Mouse (Mus musculus) midbrain, embryonic 10.5 days (tissue): ENCODE data around the gene Ccdc146. TPM values are rescaled to one million over a fixed set of nuclear protein-coding genes. Genes with fewer than 3 reads are reported as not detected.
A peak's percentile ranks its signal among the peaks of the same experiment; 100 is the strongest.

Experiments used
- DNase-seq: peaks from one replicate; pipeline ENCODE4 v3.0.0-alpha.2; 2017; ENCODE audit warnings: low spot score
- H3K27ac ChIP-seq: fragments of 300-500 bp; sonication (generic); replicated peaks from 2 replicates; pipeline ENCODE4 v1.5.1; 2016; ENCODE audit warnings: mild to moderate bottlenecking
- H3K27me3 ChIP-seq: fragments of 300-500 bp; sonication (generic); 2 replicates; pipeline ENCODE4 v1.6.1; 2016; ENCODE audit warnings: low read depth, mild to moderate bottlenecking; ENCODE audit not compliant: poor library complexity, severe bottlenecking
- H3K36me3 ChIP-seq: fragments of 300-500 bp; sonication (generic); 2 replicates; pipeline ENCODE4 v1.6.1; 2016; ENCODE audit warnings: mild to moderate bottlenecking, moderate library complexity
- H3K4me1 ChIP-seq: fragments of 300-500 bp; sonication (generic); 2 replicates; pipeline ENCODE4 v1.6.1; 2016
- H3K4me3 ChIP-seq: fragments of 300-500 bp; sonication (generic); 2 replicates; pipeline ENCODE4 v1.5.1; 2016; ENCODE audit warnings: mild to moderate bottlenecking, moderate library complexity
- H3K9me3 ChIP-seq: fragments of 300-500 bp; sonication (generic); replicated peaks from 2 replicates; pipeline ENCODE4 v1.6.1; 2016; ENCODE audit warnings: mild to moderate bottlenecking
- WGBS: fragments of 180-500 bp; shearing (Covaris S2); methylation state at CpG from one replicate; pipeline ENCODE4 v1.1.7; 2016; 5-methylcytosine and 5-hydroxymethylcytosine counted together
- polyA plus RNA-seq: library from polyadenylated mRNA; unstranded; fragments of >200 nt; fragmentation: Nextera tagmentation; extraction: Ambion mirVana; gene quantifications from 2 replicates; pipeline ENCODE4 v1.2.1, GENCODE M21; 2016

The Ccdc146 gene
- polyA plus RNA-seq, result 0.12 TPM in 1 of 2 replicates, not detected in the other

- Histone ChIP-seq H3K4me3 (peak within 1 kb of the TSS; percentile 92), H3K36me3 (no peaks in the 10 kb centered on the region), H3K27ac (peak within 1 kb of the TSS; percentile 83), H3K27me3 (no peaks in the 10 kb centered on the region), H3K9me3 (no peaks in the 10 kb centered on the region), H3K4me1 (peaks cover 17% of the 10 kb centered on the region)
- peak; percentile 90 for DNase-seq
- WGBS, result under 1% methylated on average over 68 of the region's 68 CpGs
Observed at GRCm38 (mm10) chr5:21424614-21425602, at the start of gene Ccdc146, which contains the start of gene Fam185a. TSS of gene Ccdc146 (minus strand) at chr5:21424677. TSS of gene Fam185a (plus strand) at chr5:21424958.

- Histone ChIP-seq H3K27me3 (no peaks in the 10 kb centered on the region), H3K27ac (no peak overlapping the region), H3K4me1 (peaks cover 5% of the 10 kb centered on the region), H3K9me3 (no peaks in the 10 kb centered on the region), H3K4me3 (no peak overlapping the region), H3K36me3 (no peaks in the 10 kb centered on the region)
- 92% methylated on average over 12 of the region's 12 CpGs for WGBS
- no peak for DNase-seq
Observed at GRCm38 (mm10) chr5:21468100-21468499, 43.6 kb upstream of the Ccdc146 start.

GRCm38 (mm10) chr5:21467387-21467786 lies 42.9 kb upstream of the Ccdc146 start:
- Histone ChIP-seq H3K9me3 (no peaks in the 10 kb centered on the region), H3K4me3 (no peak overlapping the region), H3K36me3 (no peaks in the 10 kb centered on the region), H3K27ac (peak overlapping the region; percentile 28; the same call in 1 of the 2 replicates), H3K27me3 (no peaks in the 10 kb centered on the region), H3K4me1 (peaks cover 5% of the 10 kb centered on the region)
- 61% methylated on average over 7 of the region's 7 CpGs for WGBS
- DNase-seq, result no peak

- 87% methylated on average over 8 of the region's 8 CpGs for WGBS
- Histone ChIP-seq H3K27me3 (no peaks in the 10 kb centered on the region), H3K36me3 (no peaks in the 10 kb centered on the region), H3K4me3 (no peak overlapping the region), H3K27ac (no peak overlapping the region), H3K9me3 (no peaks in the 10 kb centered on the region), H3K4me1 (peaks cover 7% of the 10 kb centered on the region)
- DNase-seq, result no peak
Observed at GRCm38 (mm10) chr5:21440833-21441530, 16.5 kb upstream of the Ccdc146 start.

GRCm38 (mm10) chr5:21439446-21440110 lies 15.1 kb upstream of the Ccdc146 start:
- WGBS, result 92% methylated on average over 7 of the region's 7 CpGs
- Histone ChIP-seq H3K27ac (no peak overlapping the region), H3K27me3 (no peaks in the 10 kb centered on the region), H3K36me3 (no peaks in the 10 kb centered on the region), H3K4me1 (peaks cover 7% of the 10 kb centered on the region), H3K9me3 (no peaks in the 10 kb centered on the region), H3K4me3 (no peak overlapping the region)
- no peak for DNase-seq

GRCm38 (mm10) chr5:21438428-21438827 lies 14.0 kb upstream of the Ccdc146 start:
- 95% methylated on average over 9 of the region's 9 CpGs for WGBS
- H3K27me3 ChIP-seq, result no peaks in the 10 kb centered on the region
- peaks cover 7% of the 10 kb centered on the region for H3K4me1 ChIP-seq
- H3K36me3 ChIP-seq, result no peaks in the 10 kb centered on the region
- H3K9me3 ChIP-seq, result no peaks in the 10 kb centered on the region
- no peak overlapping the region for H3K4me3 ChIP-seq
- H3K27ac ChIP-seq, result no peak overlapping the region
- no peak for DNase-seq

- DNase-seq, result peak; percentile 22
- 58% methylated on average over 8 of the region's 8 CpGs for WGBS
- Histone ChIP-seq H3K9me3 (no peaks in the 10 kb centered on the region), H3K4me3 (no peak overlapping the region), H3K4me1 (peaks cover 7% of the 10 kb centered on the region), H3K27ac (no peak overlapping the region), H3K27me3 (no peaks in the 10 kb centered on the region), H3K36me3 (no peaks in the 10 kb centered on the region)
Observed at GRCm38 (mm10) chr5:21436471-21436975, 12.0 kb upstream of the Ccdc146 start.

GRCm38 (mm10) chr5:21434148-21434929 lies 9.9 kb upstream of the Ccdc146 start:
- no peak for DNase-seq
- no peaks in the 10 kb centered on the region for H3K9me3 ChIP-seq
- peaks cover 7% of the 10 kb centered on the region for H3K4me1 ChIP-seq
- no peaks in the 10 kb centered on the region for H3K36me3 ChIP-seq
- no peak overlapping the region for H3K27ac ChIP-seq
- 85% methylated on average over 11 of the region's 11 CpGs for WGBS
- H3K4me3 ChIP-seq, result no peak overlapping the region
- no peaks in the 10 kb centered on the region for H3K27me3 ChIP-seq

- Histone ChIP-seq H3K27ac (no peak overlapping the region), H3K4me1 (peaks cover 17% of the 10 kb centered on the region), H3K36me3 (no peaks in the 10 kb centered on the region), H3K4me3 (no peak overlapping the region), H3K27me3 (no peaks in the 10 kb centered on the region), H3K9me3 (no peaks in the 10 kb centered on the region)
- 92% methylated on average over 6 of the region's 6 CpGs for WGBS
- DNase-seq, result no peak
Observed at GRCm38 (mm10) chr5:21426666-21427065, 2.2 kb upstream of the Ccdc146 start.

GRCm38 (mm10) chr5:21420609-21421008 lies 3.9 kb downstream of the Ccdc146 start:
- Histone ChIP-seq H3K27ac (no peak overlapping the region), H3K4me1 (peaks cover 9% of the 10 kb centered on the region), H3K9me3 (no peaks in the 10 kb centered on the region), H3K27me3 (no peaks in the 10 kb centered on the region), H3K4me3 (no peak overlapping the region), H3K36me3 (no peaks in the 10 kb centered on the region)
- WGBS, result 38% methylated on average over 1 of the region's 1 CpGs
- no peak for DNase-seq

- Histone ChIP-seq H3K36me3 (no peaks in the 10 kb centered on the region), H3K27ac (no peak overlapping the region), H3K4me1 (no peaks in the 10 kb centered on the region), H3K9me3 (no peaks in the 10 kb centered on the region), H3K4me3 (no peak overlapping the region), H3K27me3 (no peaks in the 10 kb centered on the region)
- DNase-seq, result no peak
- 76% methylated on average over 4 of the region's 4 CpGs for WGBS
Observed at GRCm38 (mm10) chr5:21418613-21419012, 5.9 kb downstream of the Ccdc146 start.
